Mouse (Mus musculus): ENCODE data around the gene Babam2. TPM values are rescaled to one million over a fixed set of nuclear protein-coding genes. Genes with fewer than 3 reads are reported as not detected.

Babam2 gene
- total and polyA plus RNA-seq, 3 experiments: 25.2 to 32.9 (median 28.4) TPM

GRCm38 (mm10) chr5:31771921-31772320 lies 74.4 kb downstream of the Babam2 start:
- H3K4me3 ChIP-seq: no peak overlapping the region
- TF ChIP-seq EP300 (IDR thresholded peaks at IDR 0.05; ENCODE audit: insufficient read depth, low read depth, low read length) (no peak), POLR2A (IDR thresholded peaks at IDR 0.05; ENCODE audit: insufficient read depth, low read depth, low read length) (no peak), CTCF (IDR thresholded peaks at IDR 0.05) (no peak)
- H3K4me1 ChIP-seq (ENCODE audit: control insufficient read depth, insufficient read depth, low read length): peaks cover 5% of the 10 kb centered on the region
- DNase-seq: no peak
- H3K79me2 ChIP-seq (replicated peaks; ENCODE audit: control insufficient read depth, insufficient read depth, low read length): no peaks in the 10 kb centered on the region
- intact Hi-C loops (cut with DNase I): no loop called here
- no peak overlapping the region for H3K27ac ChIP-seq
- 95% methylated on average over 4 of the region's 4 CpGs for WGBS
- peaks cover 2% of the 10 kb centered on the region; the same call in 1 of the 2 replicates for H3K36me3 ChIP-seq (ENCODE audit: control insufficient read depth, insufficient read depth, low read length)
- no peaks in the 10 kb centered on the region for H3K27me3 ChIP-seq (ENCODE audit: control insufficient read depth, insufficient read depth, low read length)
- H3K9ac ChIP-seq (ENCODE audit: low read depth, low read length): no peak overlapping the region

DNA sequence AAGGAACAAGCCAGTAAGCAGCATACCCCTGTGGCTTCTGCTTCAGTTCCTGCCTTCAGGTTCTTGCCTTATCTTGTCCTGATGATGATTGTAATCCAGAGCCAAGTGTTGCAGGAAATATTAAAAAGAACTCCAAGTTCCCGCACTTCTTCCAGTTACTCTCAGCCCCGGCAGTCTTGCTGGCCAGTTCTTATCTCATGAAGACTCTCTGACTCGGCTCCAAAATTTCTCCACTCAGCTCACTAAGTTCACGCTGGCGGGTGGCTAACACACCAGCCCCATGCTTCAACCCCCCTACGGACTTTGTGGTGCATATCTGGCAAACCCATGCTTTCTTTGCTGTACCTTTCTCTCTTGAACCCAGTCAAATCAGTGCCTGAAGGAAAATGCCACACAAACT lies 77.5 kb downstream of the Babam2 start:
- H3K27ac ChIP-seq: no peak overlapping the region
- WGBS: 47% methylated on average over 6 of the region's 6 CpGs
- H3K9ac ChIP-seq (ENCODE audit: low read depth, low read length): no peak overlapping the region
- no peaks in the 10 kb centered on the region; the same call in 1 of the 2 replicates for H3K79me2 ChIP-seq (replicated peaks; ENCODE audit: control insufficient read depth, insufficient read depth, low read length)
- H3K4me1 ChIP-seq (ENCODE audit: control insufficient read depth, insufficient read depth, low read length): peaks cover 2% of the 10 kb centered on the region; the same call in 1 of the 2 replicates
- intact Hi-C loops (cut with DNase I): no loop called here
- H3K4me3 ChIP-seq: no peak overlapping the region
- no peaks in the 10 kb centered on the region for H3K36me3 ChIP-seq (ENCODE audit: control insufficient read depth, insufficient read depth, low read length)
- TF ChIP-seq CTCF (IDR thresholded peaks at IDR 0.05): no peak
- no peak for TF ChIP-seq EP300 (IDR thresholded peaks at IDR 0.05; ENCODE audit: insufficient read depth, low read depth, low read length)
- no peak for TF ChIP-seq POLR2A (IDR thresholded peaks at IDR 0.05; ENCODE audit: insufficient read depth, low read depth, low read length)
- no peaks in the 10 kb centered on the region for H3K27me3 ChIP-seq (ENCODE audit: control insufficient read depth, insufficient read depth, low read length)
- no peak for DNase-seq

GRCm38 (mm10) chr5:31781624-31782023 lies 84.1 kb downstream of the Babam2 start:
- WGBS: 92% methylated on average over 5 of the region's 5 CpGs
- intact Hi-C loops (cut with DNase I): no loop called here
- H3K27me3 ChIP-seq (ENCODE audit: control insufficient read depth, insufficient read depth, low read length): no peaks in the 10 kb centered on the region
- peaks cover 5% of the 10 kb centered on the region for H3K4me1 ChIP-seq (ENCODE audit: control insufficient read depth, insufficient read depth, low read length)
- TF ChIP-seq CTCF (IDR thresholded peaks at IDR 0.05): no peak
- no peaks in the 10 kb centered on the region; the same call in 1 of the 2 replicates for H3K36me3 ChIP-seq (ENCODE audit: control insufficient read depth, insufficient read depth, low read length)
- no peak overlapping the region for H3K4me3 ChIP-seq
- H3K79me2 ChIP-seq (replicated peaks; ENCODE audit: control insufficient read depth, insufficient read depth, low read length): no peaks in the 10 kb centered on the region; the same call in 1 of the 2 replicates
- H3K9ac ChIP-seq (ENCODE audit: low read depth, low read length): no peak overlapping the region
- no peak overlapping the region for H3K27ac ChIP-seq
- no peak for DNase-seq

- Histone ChIP-seq H3K9ac (ENCODE audit: low read depth, low read length) (no peak overlapping the region), H3K27ac (no peak overlapping the region), H3K79me2 (replicated peaks; ENCODE audit: control insufficient read depth, insufficient read depth, low read length) (no peaks in the 10 kb centered on the region), H3K4me1 (ENCODE audit: control insufficient read depth, insufficient read depth, low read length) (peaks cover 6% of the 10 kb centered on the region), H3K4me3 (no peak overlapping the region), H3K27me3 (ENCODE audit: control insufficient read depth, insufficient read depth, low read length) (no peaks in the 10 kb centered on the region), H3K36me3 (ENCODE audit: control insufficient read depth, insufficient read depth, low read length) (no peaks in the 10 kb centered on the region; the same call in 1 of the 2 replicates)
- 56% methylated on average over 3 of the region's 3 CpGs for WGBS
- intact Hi-C loops (cut with DNase I): no loop called here
- TF ChIP-seq EP300 (IDR thresholded peaks at IDR 0.05; ENCODE audit: insufficient read depth, low read depth, low read length): no peak
- no peak for TF ChIP-seq CTCF (IDR thresholded peaks at IDR 0.05)
- no peak for TF ChIP-seq POLR2A (IDR thresholded peaks at IDR 0.05; ENCODE audit: insufficient read depth, low read depth, low read length)
- DNase-seq: no peak
These were observed 89.7 kb downstream of the Babam2 start for GRCm38 (mm10) chr5:31787201-31787600.

DNA sequence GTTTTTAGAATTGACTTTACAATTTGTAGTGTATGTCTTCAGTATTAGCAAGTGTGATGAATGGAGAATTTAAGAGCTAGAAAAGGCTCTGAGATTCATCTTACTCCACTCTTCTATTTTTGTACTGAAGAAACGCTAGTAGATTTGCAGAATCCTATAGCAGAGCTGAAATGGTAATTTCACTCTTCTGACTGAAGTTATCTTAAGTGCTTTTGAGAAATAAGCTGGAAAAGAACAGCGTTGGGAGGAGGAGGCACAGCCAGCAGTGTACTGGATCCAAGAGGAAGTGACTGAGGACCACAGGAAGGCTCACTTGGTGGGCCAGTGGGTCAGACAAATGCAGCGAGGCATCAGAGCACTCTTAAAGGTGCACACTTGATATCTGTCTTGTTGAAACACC lies 90.1 kb downstream of the Babam2 start:
- Histone ChIP-seq H3K4me3 (no peak overlapping the region), H3K27ac (no peak overlapping the region), H3K36me3 (ENCODE audit: control insufficient read depth, insufficient read depth, low read length) (no peaks in the 10 kb centered on the region; the same call in 1 of the 2 replicates), H3K27me3 (ENCODE audit: control insufficient read depth, insufficient read depth, low read length) (no peaks in the 10 kb centered on the region), H3K9ac (ENCODE audit: low read depth, low read length) (no peak overlapping the region), H3K4me1 (ENCODE audit: control insufficient read depth, insufficient read depth, low read length) (peaks cover 6% of the 10 kb centered on the region), H3K79me2 (replicated peaks; ENCODE audit: control insufficient read depth, insufficient read depth, low read length) (no peaks in the 10 kb centered on the region)
- intact Hi-C loops (cut with DNase I): no loop called here
- TF ChIP-seq CTCF (IDR thresholded peaks at IDR 0.05) (no peak), POLR2A (IDR thresholded peaks at IDR 0.05; ENCODE audit: insufficient read depth, low read depth, low read length) (no peak)
- DNase-seq: no peak
- 50% methylated on average over 3 of the region's 3 CpGs for WGBS

DNA sequence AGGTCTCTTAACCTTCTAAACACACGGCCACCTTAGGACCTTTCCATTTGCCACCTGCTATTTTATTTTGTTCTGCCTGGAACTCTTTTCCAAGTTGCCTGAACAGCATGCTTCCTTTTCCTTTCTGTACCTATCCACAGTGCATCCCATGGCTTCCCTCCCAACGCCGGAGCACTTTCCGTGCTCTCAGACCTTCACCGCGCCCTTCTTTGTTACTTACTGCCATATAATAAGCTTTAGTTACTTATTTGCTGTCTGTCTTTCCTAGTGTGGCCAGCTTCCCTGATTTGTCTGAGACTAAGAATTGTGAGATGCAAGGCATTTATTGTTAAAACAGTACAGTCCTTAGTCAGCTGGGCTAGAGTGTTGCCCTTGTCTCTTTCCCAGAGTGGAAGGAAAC lies 94.9 kb downstream of the Babam2 start:
- 66% methylated on average over 6 of the region's 6 CpGs for WGBS
- intact Hi-C loops (cut with DNase I): no loop called here

More for the DNA sequence above, 94.9 kb downstream of the Babam2 start:
- TF ChIP-seq EP300 (IDR thresholded peaks at IDR 0.05; ENCODE audit: insufficient read depth, low read depth, low read length) (no peak), POLR2A (IDR thresholded peaks at IDR 0.05; ENCODE audit: insufficient read depth, low read depth, low read length) (no peak), CTCF (IDR thresholded peaks at IDR 0.05) (no peak)
- no peak overlapping the region for H3K9ac ChIP-seq (ENCODE audit: low read depth, low read length)
- H3K36me3 ChIP-seq (ENCODE audit: control insufficient read depth, insufficient read depth, low read length): no peaks in the 10 kb centered on the region
- H3K27me3 ChIP-seq (ENCODE audit: control insufficient read depth, insufficient read depth, low read length): no peaks in the 10 kb centered on the region
- H3K4me1 ChIP-seq (ENCODE audit: control insufficient read depth, insufficient read depth, low read length): peaks cover 2% of the 10 kb centered on the region
- no peak overlapping the region for H3K27ac ChIP-seq
- DNase-seq: no peak
- H3K4me3 ChIP-seq: no peak overlapping the region
- H3K79me2 ChIP-seq (replicated peaks; ENCODE audit: control insufficient read depth, insufficient read depth, low read length): no peaks in the 10 kb centered on the region
